ENCODE assay signal across 36 mouse cellular contexts in genomic region chr4:58883841-58884240, GRCm38 (mm10). TPM values are rescaled to one million over a fixed set of nuclear protein-coding genes. Genes with fewer than 3 reads are reported as not detected.
"Had no signal": no experiment of that assay in that cellular context is flagged by ENCODE, and none has a peak within 500 bp of the region (broad histone marks: within the 10 kb centered on the region; RNA-seq: fewer than 3 reads in every experiment).

No protein-coding gene starts in this region.

- H3K4me1 ChIP-seq: hindbrain, embryonic 10.5 days; hindbrain, embryonic 12.5 days; hindbrain, embryonic 13.5 days; hindbrain, embryonic 15.5 days; intestine, embryonic 15.5 days had no signal

- H3K27ac ChIP-seq: heart, embryonic 13.5 days; heart, embryonic 15.5 days; hindbrain, embryonic 10.5 days; hindbrain, embryonic 12.5 days; hindbrain, embryonic 13.5 days; hindbrain, embryonic 14.5 days; hindbrain, embryonic 15.5 days; hindbrain, postnatal 0 days; intestine, embryonic 15.5 days; kidney, embryonic 15.5 days; kidney, postnatal 0 days; layer of hippocampus, adult 2 months; left cerebral cortex, adult 2 months had no signal

- H3K4me3 ChIP-seq: heart, embryonic 13.5 days; heart, embryonic 15.5 days; hindbrain, embryonic 10.5 days; hindbrain, embryonic 12.5 days; hindbrain, embryonic 13.5 days; hindbrain, embryonic 15.5 days; intestine, embryonic 15.5 days; kidney, embryonic 15.5 days; layer of hippocampus, adult 2 months; left cerebral cortex, adult 2 months had no signal

- H3K4me2 ChIP-seq: heart, embryonic 13.5 days; heart, embryonic 15.5 days; hindbrain, embryonic 12.5 days; hindbrain, embryonic 13.5 days; hindbrain, embryonic 14.5 days; hindbrain, embryonic 15.5 days; intestine, embryonic 15.5 days; kidney, embryonic 15.5 days had no signal

- DNase-seq: heart, postnatal 10 days; heart, postnatal 14 days; heart, postnatal 36 days; heart, postnatal 4 days; kidney, adult 11 months; kidney, adult 18-20 months; kidney, adult 2 months; kidney, adult 8-10 months; kidney, adult 9 months; kidney, postnatal 10 days; kidney, postnatal 14 days; kidney, postnatal 25 days; kidney, postnatal 36 days; kidney, postnatal 4 days; layer of hippocampus, adult 9-11 months; layer of hippocampus, postnatal 36 days had no signal

- ATAC-seq: hindbrain, embryonic 16.5 days; hindbrain, postnatal 0 days; inflammation-experienced regulatory T-cells, adult 6 months; intestine, embryonic 15.5 days; intestine, embryonic 16.5 days; intestine, postnatal 0 days had no signal

- H3K36me3 ChIP-seq: heart, embryonic 15.5 days; hindbrain, embryonic 13.5 days; hindbrain, embryonic 15.5 days; intestine, embryonic 15.5 days had no signal

- H3K9me3 ChIP-seq: heart, embryonic 13.5 days; heart, embryonic 15.5 days; hindbrain, embryonic 10.5 days; hindbrain, embryonic 12.5 days; hindbrain, embryonic 13.5 days; hindbrain, embryonic 15.5 days; intestine, embryonic 15.5 days; kidney, embryonic 15.5 days had no signal

- H3K27me3 ChIP-seq: heart, embryonic 13.5 days; heart, embryonic 15.5 days; hindbrain, embryonic 12.5 days; hindbrain, embryonic 13.5 days; hindbrain, embryonic 15.5 days; intestine, embryonic 15.5 days; kidney, embryonic 15.5 days had no signal

- H3K9ac ChIP-seq: heart, embryonic 13.5 days; heart, embryonic 15.5 days; hindbrain, embryonic 12.5 days; hindbrain, embryonic 13.5 days; hindbrain, embryonic 14.5 days; hindbrain, embryonic 15.5 days; intestine, embryonic 15.5 days; kidney, embryonic 15.5 days had no signal

RNA-seq across cellular contexts. Expression of gene Zkscan16, which starts 59.6 kb away (rescaled TPM):
- total RNA-seq: heart, postnatal 14 days; heart, postnatal 25 days; heart, postnatal 36 days; hematopoietic stem cell, adult 5-6 weeks had no signal
- polyA plus RNA-seq: heart, embryonic 16.5 days; inflammation-experienced regulatory T-cells, adult 6 months had no signal
